8 mouse cellular contexts compared by ENCODE assay signal in genomic region chr11:70213736-70214135, GRCm38 (mm10). TPM values are rescaled to one million over a fixed set of nuclear protein-coding genes. Genes with fewer than 3 reads are reported as not detected.
DNase-seq lines count a peak whose midpoint lies in the region; ATAC-seq and TF ChIP-seq lines count a peak whose summit lies in the region.
"Had no signal": no experiment of that assay in that cellular context is flagged by ENCODE, and none has a peak within 500 bp of the region (broad histone marks: within the 10 kb centered on the region; RNA-seq: fewer than 3 reads in every experiment).

No protein-coding gene starts in this region.

- no peaks in the 10 kb centered on the region for H3K36me3 ChIP-seq in liver, adult 2 months (ENCODE audit: control insufficient read depth, insufficient read depth, low read length)
- H3K36me3 ChIP-seq in hindbrain, embryonic 16.5 days (ENCODE audit: control insufficient read depth, insufficient read depth, low read length): no peaks in the 10 kb centered on the region
- peaks cover 17% of the 10 kb centered on the region for H3K36me3 ChIP-seq in midbrain, embryonic 13.5 days

- no peak for TF ChIP-seq CTCF in liver, adult 2 months (IDR thresholded peaks at IDR 0.05; ENCODE audit: low read depth, low read length)

- peak overlapping the region; percentile 65 for H3K9ac ChIP-seq in liver, adult 2 months (ENCODE audit: low read depth, low read length)
- H3K9ac ChIP-seq in hindbrain, embryonic 16.5 days (ENCODE audit: low read depth, low read length): peak overlapping the region; percentile 46
- peak overlapping the region; percentile 48 for H3K9ac ChIP-seq in midbrain, embryonic 13.5 days (replicated peaks)

- peak; percentile 47; the same call in 1 of the 2 replicates for ATAC-seq in hindbrain, embryonic 16.5 days
- peak; percentile 38; the same call in 1 of the 2 replicates for ATAC-seq in midbrain, embryonic 13.5 days

- peak overlapping the region; percentile 55; the same call in 1 of the 2 replicates for H3K4me3 ChIP-seq in liver, adult 2 months (ENCODE audit: insufficient read depth, low read depth, low read length)
- H3K4me3 ChIP-seq in hindbrain, embryonic 16.5 days (ENCODE audit: low read length): peak overlapping the region; percentile 36
- H3K4me3 ChIP-seq in midbrain, embryonic 13.5 days (replicated peaks): peak overlapping the region; percentile 39

- 7% methylated on average over 26 of the region's 26 CpGs for WGBS in liver, adult 2 months
- 6% methylated on average over 26 of the region's 26 CpGs for WGBS in hindbrain, embryonic 16.5 days
- WGBS in midbrain, embryonic 13.5 days: 7% methylated on average over 26 of the region's 26 CpGs

- H3K27ac ChIP-seq in liver, adult 2 months (replicated peaks; ENCODE audit: insufficient read depth, low read depth, low read length): peak overlapping the region; percentile 42
- no peak overlapping the region for H3K27ac ChIP-seq in hindbrain, embryonic 16.5 days (ENCODE audit: low read depth, low read length)
- H3K27ac ChIP-seq in midbrain, embryonic 13.5 days: no peak overlapping the region
- H3K27ac ChIP-seq: macrophage had no signal

- peak; percentile 37 for DNase-seq in liver, adult 2 months (ENCODE audit: extremely low read depth, low read depth, low spot score)
- DNase-seq in liver: no peak
- peak; percentile 89 to 91 for DNase-seq in cerebellum, postnatal 25 days
- DNase-seq in adrenal gland, adult (ENCODE audit: inconsistent age in 2 of 2, low spot score in 1 of 2): no peak
- no peak for DNase-seq in adipocyte (ENCODE audit: low spot score)

- H3K79me2 ChIP-seq in liver, adult 2 months (ENCODE audit: control insufficient read depth, insufficient read depth, low read length): no peaks in the 10 kb centered on the region

- peak overlapping the region; percentile 58 for H3K4me2 ChIP-seq in hindbrain, embryonic 16.5 days (ENCODE audit: low read length)
- peak overlapping the region; percentile 60 for H3K4me2 ChIP-seq in midbrain, embryonic 13.5 days (replicated peaks)

- H3K4me1 ChIP-seq in liver, adult 2 months (ENCODE audit: control insufficient read depth, insufficient read depth, low read length): peaks cover 15% of the 10 kb centered on the region
- peaks cover 26% of the 10 kb centered on the region for H3K4me1 ChIP-seq in hindbrain, embryonic 16.5 days (ENCODE audit: control insufficient read depth, insufficient read depth, low read depth, low read length)
- H3K4me1 ChIP-seq in midbrain, embryonic 13.5 days (replicated peaks): peaks cover 32% of the 10 kb centered on the region

- no peaks in the 10 kb centered on the region for H3K27me3 ChIP-seq in liver, adult 2 months (ENCODE audit: control insufficient read depth, insufficient read depth, low read length)
- H3K27me3 ChIP-seq in hindbrain, embryonic 16.5 days (replicated peaks; ENCODE audit: control insufficient read depth, insufficient read depth, low read length): peaks cover 14% of the 10 kb centered on the region
- H3K27me3 ChIP-seq in midbrain, embryonic 13.5 days: peaks cover 60% of the 10 kb centered on the region

- TF ChIP-seq POLR2A in liver, adult 2 months (IDR thresholded peaks at IDR 0.05; ENCODE audit: extremely low read depth, insufficient read depth, low read length): no peak

- H3K9me3 ChIP-seq in hindbrain, embryonic 16.5 days (ENCODE audit: control insufficient read depth, low read length): no peaks in the 10 kb centered on the region
- H3K9me3 ChIP-seq in midbrain, embryonic 13.5 days: no peaks in the 10 kb centered on the region

RNA-seq across cellular contexts. Expression of gene Slc16a11, which starts 1.2 kb away (rescaled TPM):
- 6.6 and 12.5 TPM in 2 replicates for total RNA-seq in liver, adult 2 months (2014; rRNA removed)
- 37.1 and 84.4 TPM in 2 replicates for polyA plus RNA-seq in liver, adult 2 months (2012; rRNA removed)
- polyA plus RNA-seq in hindbrain, embryonic 16.5 days (2015; fragmentation: Nextera tagmentation; extraction: Ambion mirVana): 8.7 and 9.7 TPM in 2 replicates
- 1.9 and 2.4 TPM in 2 replicates for polyA plus RNA-seq in midbrain, embryonic 13.5 days (2015; fragmentation: Nextera tagmentation; extraction: Ambion mirVana)
- polyA plus RNA-seq: macrophage had no signal

RNA-seq across cellular contexts. Expression of gene Slc16a13, which starts 7.1 kb away (rescaled TPM):
- total RNA-seq in liver, adult 2 months (2014; rRNA removed): 0.47 and 1.3 TPM in 2 replicates
- 1.7 and 3.3 TPM in 2 replicates for polyA plus RNA-seq in liver, adult 2 months (2012; rRNA removed)
- polyA plus RNA-seq in hindbrain, embryonic 16.5 days (2015; fragmentation: Nextera tagmentation; extraction: Ambion mirVana): 11.9 and 15.2 TPM in 2 replicates
- 17.7 and 18.7 TPM in 2 replicates for polyA plus RNA-seq in midbrain, embryonic 13.5 days (2015; fragmentation: Nextera tagmentation; extraction: Ambion mirVana)

RNA-seq across cellular contexts. Expression of gene Bcl6b, which starts 15.9 kb away (rescaled TPM):
- 0.74 and 0.81 TPM in 2 replicates for total RNA-seq in liver, adult 2 months (2014; rRNA removed)
- polyA plus RNA-seq in liver, adult 2 months (2012; rRNA removed): 0.56 and 1.3 TPM in 2 replicates
- 5.1 and 6.6 TPM in 2 replicates for polyA plus RNA-seq in hindbrain, embryonic 16.5 days (2015; fragmentation: Nextera tagmentation; extraction: Ambion mirVana)
- polyA plus RNA-seq in midbrain, embryonic 13.5 days (2015; fragmentation: Nextera tagmentation; extraction: Ambion mirVana): 3.9 and 4.3 TPM in 2 replicates
- polyA plus RNA-seq: macrophage had no signal

RNA-seq across cellular contexts. Expression of gene 0610010K14Rik, which starts 24.0 kb away (rescaled TPM):
- 6.5 and 9.9 TPM in 2 replicates for total RNA-seq in liver, adult 2 months (2014; rRNA removed)
- 30.6 and 34.0 TPM in 2 replicates for polyA plus RNA-seq in liver, adult 2 months (2012; rRNA removed)
- 167 and 175 TPM in 2 replicates for polyA plus RNA-seq in hindbrain, embryonic 16.5 days (2015; fragmentation: Nextera tagmentation; extraction: Ambion mirVana)
- 193 and 201 TPM in 2 replicates for polyA plus RNA-seq in midbrain, embryonic 13.5 days (2015; fragmentation: Nextera tagmentation; extraction: Ambion mirVana)

RNA-seq across cellular contexts. Expression of gene Gm21988, which starts 25.9 kb away (rescaled TPM):
- 0.28 and 1.5 TPM in 2 replicates for total RNA-seq in liver, adult 2 months (2014; rRNA removed)
- polyA plus RNA-seq in liver, adult 2 months (2012; rRNA removed): 5.8 and 6.8 TPM in 2 replicates
- polyA plus RNA-seq in hindbrain, embryonic 16.5 days (2015; fragmentation: Nextera tagmentation; extraction: Ambion mirVana): 13.8 and 15.7 TPM in 2 replicates
- polyA plus RNA-seq in midbrain, embryonic 13.5 days (2015; fragmentation: Nextera tagmentation; extraction: Ambion mirVana): 15.0 and 15.8 TPM in 2 replicates

Comparison
In these comparisons a context has a peak if more than half of its experiments do, and no peak if none do; other contexts are left out.
1. DNase-seq: peak in liver, adult 2 months (single experiment) and cerebellum, postnatal 25 days (2 of 2); none in liver (single experiment), adrenal gland, adult (0 of 2) and adipocyte (single experiment).
2. Peak in every context shown above with its lines, with median percentiles within 50 percentile points of each other: H3K4me3 ChIP-seq and H3K9ac ChIP-seq.